Mouse (Mus musculus): ENCODE measurements around the gene Swsap1. TPM values are rescaled to one million over a fixed set of nuclear protein-coding genes. Genes with fewer than 3 reads are reported as not detected.

The Swsap1 gene
- polyA plus RNA-seq, 1 experiment from 2014 or later, result 4.9 TPM

- Histone ChIP-seq H3K4me1 (peaks cover 13% of the 10 kb centered on the region), H3K36me3 (peaks cover 12% of the 10 kb centered on the region), H3K27me3 (no peaks in the 10 kb centered on the region), H3K27ac (no peak overlapping the region), H3K4me2 (replicated peaks) (no peak overlapping the region), H3K9me3 (no peaks in the 10 kb centered on the region; the same call in 1 of the 2 replicates), H3K9ac (no peak overlapping the region), H3K4me3 (no peak overlapping the region)
- 95% methylated on average over 3 of the region's 3 CpGs for WGBS
- no peak for ATAC-seq (ENCODE audit: low FRiP score, low read depth)
Measured at GRCm38 (mm10) chr9:21925034-21925433, 30.5 kb upstream of the Swsap1 start.

- no peak for ATAC-seq (ENCODE audit: low FRiP score, low read depth)
- WGBS, result 100% methylated on average over 1 of the region's 1 CpGs
- Histone ChIP-seq H3K9me3 (no peaks in the 10 kb centered on the region; the same call in 1 of the 2 replicates), H3K27me3 (no peaks in the 10 kb centered on the region), H3K4me1 (peaks cover 13% of the 10 kb centered on the region), H3K9ac (no peak overlapping the region), H3K4me3 (no peak overlapping the region), H3K36me3 (peaks cover 12% of the 10 kb centered on the region), H3K27ac (no peak overlapping the region), H3K4me2 (replicated peaks) (no peak overlapping the region)
Measured at GRCm38 (mm10) chr9:21925506-21925905, 30.0 kb upstream of the Swsap1 start.

- Histone ChIP-seq H3K9me3 (no peaks in the 10 kb centered on the region; the same call in 1 of the 2 replicates), H3K27me3 (no peaks in the 10 kb centered on the region), H3K36me3 (peaks cover 12% of the 10 kb centered on the region), H3K4me2 (replicated peaks) (peak overlapping the region; percentile 75), H3K27ac (no peak overlapping the region), H3K4me3 (peak overlapping the region; percentile 58), H3K9ac (peak overlapping the region; percentile 77), H3K4me1 (peaks cover 13% of the 10 kb centered on the region)
- ATAC-seq (ENCODE audit: low FRiP score, low read depth), result no peak
- 76% methylated on average over 6 of the region's 6 CpGs for WGBS
Measured at GRCm38 (mm10) chr9:21926155-21926554, 29.4 kb upstream of the Swsap1 start.

GRCm38 (mm10) chr9:21926784-21927183, 28.8 kb upstream of the Swsap1 start:
- H3K9me3 ChIP-seq, result no peaks in the 10 kb centered on the region; the same call in 1 of the 2 replicates
- peaks cover 13% of the 10 kb centered on the region for H3K4me1 ChIP-seq
- 2% methylated on average over 6 of the region's 6 CpGs for WGBS
- no peak for ATAC-seq (ENCODE audit: low FRiP score, low read depth)
- H3K9ac ChIP-seq, result peak overlapping the region; percentile 77
- H3K4me2 ChIP-seq (replicated peaks), result peak overlapping the region; percentile 75
- H3K4me3 ChIP-seq, result peak overlapping the region; percentile 58
- no peaks in the 10 kb centered on the region for H3K27me3 ChIP-seq
- H3K36me3 ChIP-seq, result peaks cover 12% of the 10 kb centered on the region
- H3K27ac ChIP-seq, result peak overlapping the region; percentile 44; the same call in 1 of the 2 replicates

- ATAC-seq (ENCODE audit: low FRiP score, low read depth), result peak; percentile 98
- Histone ChIP-seq H3K4me1 (peaks cover 13% of the 10 kb centered on the region), H3K27ac (peak within 1 kb of the TSS; percentile 55; the same call in 1 of the 2 replicates), H3K4me2 (replicated peaks) (peak within 1 kb of the TSS; percentile 75), H3K9me3 (no peaks in the 10 kb centered on the region; the same call in 1 of the 2 replicates), H3K36me3 (peaks cover 9% of the 10 kb centered on the region), H3K4me3 (peak within 1 kb of the TSS; percentile 58), H3K9ac (peak within 1 kb of the TSS; percentile 77), H3K27me3 (no peaks in the 10 kb centered on the region)
- under 1% methylated on average over 28 of the region's 28 CpGs for WGBS
Measured at GRCm38 (mm10) chr9:21927208-21927753, 28.3 kb upstream of the Swsap1 start, which contains the start of the genes Ccdc159 and Tmem205. Gene Ccdc159 (plus strand): TSS chr9:21927471. Gene Tmem205 (minus strand): TSS chr9:21927556.

GRCm38 (mm10) chr9:21929208-21929607, 26.3 kb upstream of the Swsap1 start:
- H3K4me1 ChIP-seq, result peaks cover 10% of the 10 kb centered on the region
- WGBS, result 84% methylated on average over 3 of the region's 3 CpGs
- no peak overlapping the region for H3K9ac ChIP-seq
- no peak overlapping the region for H3K4me2 ChIP-seq (replicated peaks)
- H3K36me3 ChIP-seq, result peaks cover 9% of the 10 kb centered on the region
- no peak overlapping the region for H3K4me3 ChIP-seq
- H3K27ac ChIP-seq, result no peak overlapping the region
- no peaks in the 10 kb centered on the region for H3K27me3 ChIP-seq
- no peaks in the 10 kb centered on the region; the same call in 1 of the 2 replicates for H3K9me3 ChIP-seq
- ATAC-seq (ENCODE audit: low FRiP score, low read depth), result no peak

- 40% methylated on average over 2 of the region's 2 CpGs for WGBS
- Histone ChIP-seq H3K9ac (no peak overlapping the region), H3K4me1 (peaks cover 7% of the 10 kb centered on the region), H3K27me3 (peaks cover 3% of the 10 kb centered on the region; the same call in 1 of the 2 replicates), H3K27ac (no peak overlapping the region), H3K36me3 (no peaks in the 10 kb centered on the region), H3K4me3 (no peak overlapping the region), H3K9me3 (no peaks in the 10 kb centered on the region), H3K4me2 (replicated peaks) (no peak overlapping the region)
- ATAC-seq (ENCODE audit: low FRiP score, low read depth), result no peak
Measured at GRCm38 (mm10) chr9:21932006-21932405, 23.5 kb upstream of the Swsap1 start.

GRCm38 (mm10) chr9:21932445-21933137, 23.0 kb upstream of the Swsap1 start:
- no peak for ATAC-seq (ENCODE audit: low FRiP score, low read depth)
- no peak overlapping the region for H3K4me2 ChIP-seq (replicated peaks)
- 56% methylated on average over 12 of the region's 12 CpGs for WGBS

GRCm38 (mm10) chr9:21934021-21934420, 21.5 kb upstream of the Swsap1 start:
- no peak for ATAC-seq (ENCODE audit: low FRiP score, low read depth)
- Histone ChIP-seq H3K9ac (no peak overlapping the region), H3K27ac (no peak overlapping the region), H3K27me3 (peaks cover 3% of the 10 kb centered on the region; the same call in 1 of the 2 replicates), H3K4me3 (no peak overlapping the region), H3K4me2 (replicated peaks) (no peak overlapping the region), H3K9me3 (no peaks in the 10 kb centered on the region), H3K4me1 (peaks cover 11% of the 10 kb centered on the region), H3K36me3 (no peaks in the 10 kb centered on the region)
- 91% methylated on average over 12 of the region's 12 CpGs for WGBS

More at GRCm38 (mm10) chr9:21932445-21933137, 23.0 kb upstream of the Swsap1 start:
- Histone ChIP-seq H3K36me3 (no peaks in the 10 kb centered on the region), H3K27me3 (peaks cover 3% of the 10 kb centered on the region; the same call in 1 of the 2 replicates), H3K4me1 (peaks cover 11% of the 10 kb centered on the region), H3K9me3 (no peaks in the 10 kb centered on the region), H3K9ac (no peak overlapping the region), H3K4me3 (no peak overlapping the region), H3K27ac (no peak overlapping the region)

- no peak for ATAC-seq (ENCODE audit: low FRiP score, low read depth)
- Histone ChIP-seq H3K27ac (no peak overlapping the region), H3K9ac (no peak overlapping the region), H3K4me2 (replicated peaks) (peak overlapping the region; percentile 75; the same call in 1 of the 2 replicates), H3K27me3 (peaks cover 3% of the 10 kb centered on the region; the same call in 1 of the 2 replicates), H3K4me3 (no peak overlapping the region; the same call in 1 of the 2 replicates), H3K4me1 (peaks cover 11% of the 10 kb centered on the region), H3K9me3 (no peaks in the 10 kb centered on the region), H3K36me3 (peaks cover 2% of the 10 kb centered on the region; the same call in 1 of the 2 replicates)
- WGBS, result 86% methylated on average over 7 of the region's 7 CpGs
Measured at GRCm38 (mm10) chr9:21935466-21936131, 20.0 kb upstream of the Swsap1 start.

GRCm38 (mm10) chr9:21936692-21937570, 18.6 kb upstream of the Swsap1 start, which contains the start of gene Plppr2:
Gene Plppr2 (plus strand): TSS chr9:21937033.
- peaks cover 7% of the 10 kb centered on the region; the same call in 1 of the 2 replicates for H3K36me3 ChIP-seq
- peak within 1 kb of the TSS; percentile 75 for H3K4me2 ChIP-seq (replicated peaks)
- H3K4me1 ChIP-seq, result peaks cover 11% of the 10 kb centered on the region
- peak within 1 kb of the TSS; percentile 70; the same call in 1 of the 2 replicates for H3K27ac ChIP-seq
- peak within 1 kb of the TSS; percentile 61 for H3K4me3 ChIP-seq
- H3K27me3 ChIP-seq, result peaks cover 3% of the 10 kb centered on the region; the same call in 1 of the 2 replicates
- ATAC-seq (ENCODE audit: low FRiP score, low read depth), result peak; percentile 97
- H3K9ac ChIP-seq, result peak within 1 kb of the TSS; percentile 72
- H3K9me3 ChIP-seq, result no peaks in the 10 kb centered on the region
- WGBS, result 2% methylated on average over 41 of the region's 43 CpGs
